ENCODE assay signal across 8 mouse cellular contexts in genomic region chr8:47673317-47674139, GRCm38 (mm10). TPM values are rescaled to one million over a fixed set of nuclear protein-coding genes. Genes with fewer than 3 reads are reported as not detected.
A peak's percentile ranks its signal among the peaks of the same experiment; 100 is the strongest.
DNase-seq lines count a peak whose midpoint lies in the region; ATAC-seq and TF ChIP-seq lines count a peak whose summit lies in the region.

No protein-coding gene starts in this region.

- H3K27ac ChIP-seq in ES-Bruce4 (ENCODE audit: insufficient read depth, low read length), result no peak overlapping the region
- peak overlapping the region; percentile 93 for H3K27ac ChIP-seq in forebrain, embryonic 12.5 days
- peak overlapping the region; percentile 82 for H3K27ac ChIP-seq in heart, postnatal 0 days (ENCODE audit: low read depth)
- H3K27ac ChIP-seq in liver, embryonic 15.5 days (replicated peaks), result peak overlapping the region; percentile 96
- peak overlapping the region; percentile 90 for H3K27ac ChIP-seq in neural tube, embryonic 11.5 days (ENCODE audit: low read depth, low read length)
- H3K27ac ChIP-seq in stomach, embryonic 16.5 days (ENCODE audit: low read length), result peak overlapping the region; percentile 90

- H3K4me1 ChIP-seq in ES-Bruce4 (ENCODE audit: control insufficient read depth, insufficient read depth, low read length), result no peaks in the 10 kb centered on the region
- peaks cover 10% of the 10 kb centered on the region for H3K4me1 ChIP-seq in forebrain, embryonic 12.5 days
- peaks cover 3% of the 10 kb centered on the region; the same call in 1 of the 2 replicates for H3K4me1 ChIP-seq in heart, postnatal 0 days (ENCODE audit: control insufficient read depth, insufficient read depth)
- peaks cover 27% of the 10 kb centered on the region for H3K4me1 ChIP-seq in liver, embryonic 15.5 days (replicated peaks)
- H3K4me1 ChIP-seq in neural tube, embryonic 11.5 days (ENCODE audit: control insufficient read depth, insufficient read depth, low read length), result peaks cover 2% of the 10 kb centered on the region; the same call in 1 of the 2 replicates
- peaks cover 9% of the 10 kb centered on the region; the same call in 1 of the 2 replicates for H3K4me1 ChIP-seq in stomach, embryonic 16.5 days (ENCODE audit: control insufficient read depth, insufficient read depth, low read length)

- H3K27me3 ChIP-seq in ES-Bruce4 (ENCODE audit: control insufficient read depth, insufficient read depth, low read length, poor library complexity, severe bottlenecking), result no peaks in the 10 kb centered on the region
- H3K27me3 ChIP-seq in forebrain, embryonic 12.5 days, result no peaks in the 10 kb centered on the region
- H3K27me3 ChIP-seq in heart, postnatal 0 days (ENCODE audit: control insufficient read depth, insufficient read depth, low read length), result no peaks in the 10 kb centered on the region
- no peaks in the 10 kb centered on the region for H3K27me3 ChIP-seq in liver, embryonic 15.5 days
- H3K27me3 ChIP-seq in neural tube, embryonic 11.5 days (ENCODE audit: control insufficient read depth, insufficient read depth, low read length), result no peaks in the 10 kb centered on the region
- no peaks in the 10 kb centered on the region for H3K27me3 ChIP-seq in stomach, embryonic 16.5 days (ENCODE audit: control insufficient read depth, insufficient read depth, low read length)

- TF ChIP-seq POLR2A in ES-Bruce4 (IDR thresholded peaks at IDR 0.05; ENCODE audit: insufficient read depth, low read length), result peak; percentile 50

- H3K36me3 ChIP-seq in ES-Bruce4 (ENCODE audit: control insufficient read depth, insufficient read depth, low read length, poor library complexity, severe bottlenecking), result peaks cover 9% of the 10 kb centered on the region
- H3K36me3 ChIP-seq in forebrain, embryonic 12.5 days (replicated peaks), result peaks cover 6% of the 10 kb centered on the region
- H3K36me3 ChIP-seq in heart, postnatal 0 days (replicated peaks; ENCODE audit: control insufficient read depth, insufficient read depth, low read length), result peaks cover 5% of the 10 kb centered on the region
- H3K36me3 ChIP-seq in liver, embryonic 15.5 days (replicated peaks), result no peaks in the 10 kb centered on the region; the same call in 1 of the 2 replicates
- H3K36me3 ChIP-seq in neural tube, embryonic 11.5 days (ENCODE audit: control insufficient read depth, insufficient read depth, low read length), result 0 out of 2 replicates have a peak, but pooled peaks cover 2% of the 10 kb centered on the region
- no peaks in the 10 kb centered on the region for H3K36me3 ChIP-seq in stomach, embryonic 16.5 days (ENCODE audit: control insufficient read depth, insufficient read depth, low read length)

- peak overlapping the region; percentile 97 for H3K9ac ChIP-seq in ES-Bruce4 (ENCODE audit: low read depth, poor library complexity, severe bottlenecking)
- H3K9ac ChIP-seq in forebrain, embryonic 12.5 days, result peak overlapping the region; percentile 85
- H3K9ac ChIP-seq in heart, postnatal 0 days (replicated peaks; ENCODE audit: low read depth, low read length), result peak overlapping the region; percentile 78
- peak overlapping the region; percentile 85 for H3K9ac ChIP-seq in liver, embryonic 15.5 days
- H3K9ac ChIP-seq in neural tube, embryonic 11.5 days (ENCODE audit: low read length), result peak overlapping the region; percentile 80
- H3K9ac ChIP-seq in stomach, embryonic 16.5 days (ENCODE audit: low read length), result peak overlapping the region; percentile 93

- peak; percentile 38; the same call in 1 of the 2 replicates for TF ChIP-seq EP300 in ES-Bruce4 (IDR thresholded peaks at IDR 0.05; ENCODE audit: insufficient read depth, low read depth, low read length)
- no peak for TF ChIP-seq EP300 in heart, postnatal 0 days (IDR thresholded peaks at IDR 0.05; ENCODE audit: low read depth)

- no peaks in the 10 kb centered on the region for H3K9me3 ChIP-seq in ES-Bruce4 (replicated peaks; ENCODE audit: control insufficient read depth, insufficient read depth, low read length, poor library complexity, severe bottlenecking)
- H3K9me3 ChIP-seq in forebrain, embryonic 12.5 days, result no peaks in the 10 kb centered on the region
- H3K9me3 ChIP-seq in heart, postnatal 0 days (replicated peaks; ENCODE audit: control insufficient read depth, low read length), result no peaks in the 10 kb centered on the region
- H3K9me3 ChIP-seq in liver, embryonic 15.5 days (replicated peaks), result no peaks in the 10 kb centered on the region
- H3K9me3 ChIP-seq in neural tube, embryonic 11.5 days (ENCODE audit: control insufficient read depth, low read length), result no peaks in the 10 kb centered on the region
- no peaks in the 10 kb centered on the region for H3K9me3 ChIP-seq in stomach, embryonic 16.5 days (replicated peaks; ENCODE audit: control insufficient read depth, low read length)

- DNase-seq in c-Kit-positive CD71-positive TER-119-positive erythroid progenitor cells, embryonic 14.5 days (ENCODE audit: low spot score), result peak; percentile 72
- DNase-seq in heart, postnatal 0 days (ENCODE audit: low spot score), result peak; percentile 82
- peak; percentile 96 to 97 for DNase-seq in kidney, postnatal 4 days
- peak; percentile 90 for DNase-seq in neural tube, embryonic 11.5 days (ENCODE audit: low spot score)

- no peak for TF ChIP-seq CTCF in ES-Bruce4 (IDR thresholded peaks at IDR 0.05; ENCODE audit: low read depth, low read length)
- no peak for TF ChIP-seq CTCF in heart, postnatal 0 days (IDR thresholded peaks at IDR 0.05; ENCODE audit: low read depth)

- peak overlapping the region; percentile 87 for H3K4me3 ChIP-seq in ES-Bruce4 (ENCODE audit: low read depth, low read length)
- peak overlapping the region; percentile 91 for H3K4me3 ChIP-seq in forebrain, embryonic 12.5 days (replicated peaks)
- H3K4me3 ChIP-seq in heart, postnatal 0 days (ENCODE audit: low read depth, low read length), result peak overlapping the region; percentile 95
- H3K4me3 ChIP-seq in liver, embryonic 15.5 days (replicated peaks), result peak overlapping the region; percentile 95
- peak overlapping the region; percentile 74 for H3K4me3 ChIP-seq in neural tube, embryonic 11.5 days (ENCODE audit: low read depth, low read length)
- H3K4me3 ChIP-seq in stomach, embryonic 16.5 days (replicated peaks; ENCODE audit: low read length), result peak overlapping the region; percentile 98

- under 1% methylated on average over 53 of the region's 53 CpGs for WGBS in forebrain, embryonic 12.5 days
- WGBS in heart, postnatal 0 days, result under 1% methylated on average over 45 of the region's 53 CpGs
- WGBS in liver, embryonic 15.5 days (ENCODE audit: insufficient replicate concordance), result under 1% methylated on average over 53 of the region's 53 CpGs
- under 1% methylated on average over 39 of the region's 53 CpGs for WGBS in neural tube, embryonic 11.5 days
- under 1% methylated on average over 50 of the region's 53 CpGs for WGBS in stomach, embryonic 16.5 days

- peak overlapping the region; percentile 67 for H3K4me2 ChIP-seq in forebrain, embryonic 12.5 days
- peak overlapping the region; percentile 81 for H3K4me2 ChIP-seq in heart, postnatal 0 days (ENCODE audit: low read depth, low read length)
- H3K4me2 ChIP-seq in liver, embryonic 15.5 days, result peak overlapping the region; percentile 92
- peak overlapping the region; percentile 72 for H3K4me2 ChIP-seq in neural tube, embryonic 11.5 days (ENCODE audit: low read depth)
- peak overlapping the region; percentile 69 for H3K4me2 ChIP-seq in stomach, embryonic 16.5 days (ENCODE audit: low read depth, low read length)

- ATAC-seq in forebrain, embryonic 12.5 days (ENCODE audit: low FRiP score), result peak; percentile 79
- ATAC-seq in heart, postnatal 0 days (ENCODE audit: insufficient read depth, low read depth), result peak; percentile 55
- peak; percentile 26 for ATAC-seq in liver, embryonic 15.5 days (ENCODE audit: insufficient read depth)
- ATAC-seq in neural tube, embryonic 11.5 days (ENCODE audit: insufficient read depth, low FRiP score, low TSS enrichment), result peak; percentile 74
- ATAC-seq in stomach, embryonic 16.5 days (ENCODE audit: insufficient read depth, low FRiP score), result peak; percentile 67

RNA-seq across cellular contexts. Expression of gene Ing2, which starts 1.8 kb away (rescaled TPM):
- polyA plus RNA-seq in ES-Bruce4 (2011; ENCODE audit: insufficient read depth, insufficient read length, low read depth, missing spikeins), result 25.3 and 31.4 TPM in 2 replicates
- polyA plus RNA-seq in forebrain, embryonic 12.5 days (2016; fragmentation: Nextera tagmentation; extraction: Ambion mirVana), result 12.1 and 13.7 TPM in 2 replicates
- 3.0 and 10.8 TPM in 2 replicates for total RNA-seq in heart, postnatal 0 days (2014; rRNA removed; ENCODE audit: low replicate concordance)
- polyA plus RNA-seq in heart, postnatal 0 days (2015; fragmentation: Nextera tagmentation; extraction: Ambion mirVana), result 4.1 and 5.8 TPM in 2 replicates
- polyA plus RNA-seq in liver, embryonic 15.5 days (2015; fragmentation: Nextera tagmentation; extraction: Ambion mirVana), result 6.3 and 7.1 TPM in 2 replicates
- polyA plus RNA-seq in neural tube, embryonic 11.5 days (2014; fragmentation: Nextera tagmentation; extraction: Ambion mirVana), result 11.4 and 11.6 TPM in 2 replicates
- 7.6 and 9.5 TPM in 2 replicates for polyA plus RNA-seq in stomach, embryonic 16.5 days (2015; fragmentation: Nextera tagmentation; extraction: Ambion mirVana)

RNA-seq across cellular contexts. Expression of gene Cdkn2aip, which starts 40.2 kb away (rescaled TPM):
- polyA plus RNA-seq in ES-Bruce4 (2011; ENCODE audit: insufficient read depth, insufficient read length, low read depth, missing spikeins), result 12.0 and 12.2 TPM in 2 replicates
- polyA plus RNA-seq in forebrain, embryonic 12.5 days (2016; fragmentation: Nextera tagmentation; extraction: Ambion mirVana), result 41.3 and 52.8 TPM in 2 replicates
- total RNA-seq in heart, postnatal 0 days (2014; rRNA removed; ENCODE audit: low replicate concordance), result 4.0 and 17.6 TPM in 2 replicates
- polyA plus RNA-seq in heart, postnatal 0 days (2015; fragmentation: Nextera tagmentation; extraction: Ambion mirVana), result 11.2 and 12.2 TPM in 2 replicates
- 12.8 and 13.4 TPM in 2 replicates for polyA plus RNA-seq in liver, embryonic 15.5 days (2015; fragmentation: Nextera tagmentation; extraction: Ambion mirVana)
- 42.6 and 43.6 TPM in 2 replicates for polyA plus RNA-seq in neural tube, embryonic 11.5 days (2014; fragmentation: Nextera tagmentation; extraction: Ambion mirVana)
- 18.6 and 18.8 TPM in 2 replicates for polyA plus RNA-seq in stomach, embryonic 16.5 days (2015; fragmentation: Nextera tagmentation; extraction: Ambion mirVana)

Comparison
In these comparisons a context has a peak if more than half of its experiments do, and no peak if none do; other contexts are left out.
1. ATAC-seq: peak in every context shown above with its lines; median percentile 79 in forebrain, embryonic 12.5 days; 74 in neural tube, embryonic 11.5 days; 67 in stomach, embryonic 16.5 days; 55 in heart, postnatal 0 days; 26 in liver, embryonic 15.5 days.